Mouse (Mus musculus): ENCODE measurements around the gene Zfp740. TPM values are rescaled to one million over a fixed set of nuclear protein-coding genes. Genes with fewer than 3 reads are reported as not detected.
"Not testable (repeated sequence)": the region's sequence is repeated elsewhere in the genome, so short reads cannot be mapped to it uniquely, and the experiment has no call there.

Zfp740 gene
- total RNA-seq (2022): 10 to 100 TPM; 74.5 to 85.4 (median 79.0) TPM

- peak; percentile 91 to 92 for DNase-seq (ENCODE audit: low spot score in 2 of 2)
These were observed at the start of gene Zfp740 for GRCm38 (mm10) chr15:102202971-102203834. Gene Zfp740 (plus strand): TSS chr15:102203249.

- DNase-seq (ENCODE audit: low spot score in 2 of 2): not testable (repeated sequence)
These were observed 48.0 kb upstream of the Zfp740 start for GRCm38 (mm10) chr15:102155006-102155405.

GRCm38 (mm10) chr15:102156836-102157235 lies 46.2 kb upstream of the Zfp740 start:
- DNase-seq (ENCODE audit: low spot score in 2 of 2): no peak

GRCm38 (mm10) chr15:102160415-102161060 lies 42.5 kb upstream of the Zfp740 start:
- DNase-seq (ENCODE audit: low spot score in 2 of 2): no peak

GRCm38 (mm10) chr15:102163900-102164693 lies 39.0 kb upstream of the Zfp740 start:
- DNase-seq (ENCODE audit: low spot score in 2 of 2): no peak

GRCm38 (mm10) chr15:102165468-102166100 lies 37.5 kb upstream of the Zfp740 start:
- no peak for DNase-seq (ENCODE audit: low spot score in 2 of 2)

- no peak for DNase-seq (ENCODE audit: low spot score in 2 of 2)
These were observed 35.4 kb upstream of the Zfp740 start for GRCm38 (mm10) chr15:102167620-102168021.

- no peak for DNase-seq (ENCODE audit: low spot score in 2 of 2)
These were observed 34.0 kb upstream of the Zfp740 start for GRCm38 (mm10) chr15:102169064-102169463.

GRCm38 (mm10) chr15:102173581-102173980 lies 29.5 kb upstream of the Zfp740 start:
- DNase-seq (ENCODE audit: low spot score in 2 of 2): no peak

GRCm38 (mm10) chr15:102175736-102176319 lies 27.2 kb upstream of the Zfp740 start:
- no peak for DNase-seq (ENCODE audit: low spot score in 2 of 2)

GRCm38 (mm10) chr15:102176571-102177316 lies 26.3 kb upstream of the Zfp740 start:
- no peak for DNase-seq (ENCODE audit: low spot score in 2 of 2)

GRCm38 (mm10) chr15:102177417-102177816 lies 25.6 kb upstream of the Zfp740 start:
- DNase-seq (ENCODE audit: low spot score in 2 of 2): no peak

GRCm38 (mm10) chr15:102178279-102178678 lies 24.8 kb upstream of the Zfp740 start:
- peak; percentile 52 to 78 for DNase-seq (ENCODE audit: low spot score in 2 of 2)

GRCm38 (mm10) chr15:102179106-102179505 lies 23.9 kb upstream of the Zfp740 start:
- DNase-seq (ENCODE audit: low spot score in 2 of 2): no peak

- no peak for DNase-seq (ENCODE audit: low spot score in 2 of 2)
These were observed 23.1 kb upstream of the Zfp740 start for GRCm38 (mm10) chr15:102179924-102180323.

- no peak for DNase-seq (ENCODE audit: low spot score in 2 of 2)
These were observed 20.0 kb upstream of the Zfp740 start for GRCm38 (mm10) chr15:102183076-102183475.

GRCm38 (mm10) chr15:102186239-102186638 lies 16.8 kb upstream of the Zfp740 start:
- no peak for DNase-seq (ENCODE audit: low spot score in 2 of 2)

- no peak for DNase-seq (ENCODE audit: low spot score in 2 of 2)
These were observed 15.0 kb upstream of the Zfp740 start for GRCm38 (mm10) chr15:102188096-102188495.

GRCm38 (mm10) chr15:102188883-102189282 lies 14.2 kb upstream of the Zfp740 start:
- no peak for DNase-seq (ENCODE audit: low spot score in 2 of 2)

GRCm38 (mm10) chr15:102191699-102192098 lies 11.3 kb upstream of the Zfp740 start:
- no peak for DNase-seq (ENCODE audit: low spot score in 2 of 2)
